Mouse (Mus musculus): Measurements from ENCODE around the gene Tbx6.

- TF ChIP-seq CTCF (IDR thresholded peaks at IDR 0.05) = no peak
- TF ChIP-seq EP300 (IDR thresholded peaks at IDR 0.05) = no peak
Measured at GRCm38 (mm10) chr7:126741964-126742482, 39.3 kb upstream of the Tbx6 start.
